Mouse (Mus musculus) left cerebral cortex, adult 8-10 months (tissue): Measurements from ENCODE around the gene Nup210. TPM values are rescaled to one million over a fixed set of nuclear protein-coding genes. Genes with fewer than 3 reads are reported as not detected.
"Not testable (repeated sequence)": the region's sequence is repeated elsewhere in the genome, so short reads cannot be mapped to it uniquely, and the experiment has no call there.

ENCODE experiments used
- DNase-seq, 2 experiments: peaks; one replicate each; pipeline ENCODE4 v3.0.0; 2022; ENCODE audit warnings: low spot score in 2 of 2
- total RNA-seq, 4 experiments: library from RNA; stranded (reverse); gene quantifications; 2 replicates each; pipeline ENCODE4 v1.2.4; 2022

Gene Nup210
- total RNA-seq, 4 experiments from 2014 or later: 24.6 to 28.2 (median 26.7) TPM

GRCm38 (mm10) chr6:91105400-91106129 lies 11.1 kb downstream of the Nup210 start:
- no peak for DNase-seq

- DNase-seq: no peak
These were observed 11.7 kb downstream of the Nup210 start for GRCm38 (mm10) chr6:91104765-91105399.

- not testable (repeated sequence) for DNase-seq
These were observed 13.2 kb downstream of the Nup210 start for GRCm38 (mm10) chr6:91103421-91103820.

- DNase-seq: no peak
These were observed 16.0 kb downstream of the Nup210 start for GRCm38 (mm10) chr6:91100621-91101020.

GRCm38 (mm10) chr6:91097879-91098278 lies 18.8 kb downstream of the Nup210 start:
- DNase-seq: no peak

- DNase-seq: peak in 1 of 2 experiments; percentile 29
These were observed 21.5 kb downstream of the Nup210 start for GRCm38 (mm10) chr6:91095072-91095601.

- DNase-seq: no peak
These were observed 24.3 kb downstream of the Nup210 start for GRCm38 (mm10) chr6:91092216-91092899.

- no peak for DNase-seq
These were observed 31.3 kb downstream of the Nup210 start for GRCm38 (mm10) chr6:91085114-91085892.

- DNase-seq: no peak
These were observed 36.6 kb downstream of the Nup210 start for GRCm38 (mm10) chr6:91080033-91080432.

- DNase-seq: peak; percentile 42 to 92
These were observed 40.4 kb downstream of the Nup210 start for GRCm38 (mm10) chr6:91076249-91076648.

- no peak for DNase-seq
These were observed 48.1 kb downstream of the Nup210 start for GRCm38 (mm10) chr6:91068511-91068910.

GRCm38 (mm10) chr6:91067048-91067447 lies 49.6 kb downstream of the Nup210 start:
- DNase-seq: no peak

- DNase-seq: no peak
These were observed 55.3 kb downstream of the Nup210 start for GRCm38 (mm10) chr6:91061296-91061695.

GRCm38 (mm10) chr6:91059711-91060110 lies 56.9 kb downstream of the Nup210 start:
- no peak for DNase-seq

- no peak for DNase-seq
These were observed 58.6 kb downstream of the Nup210 start for GRCm38 (mm10) chr6:91057989-91058388.

- peak in 1 of 2 experiments; percentile 46 for DNase-seq
These were observed 60.3 kb downstream of the Nup210 start for GRCm38 (mm10) chr6:91056348-91056747.

- DNase-seq: no peak
These were observed 64.1 kb downstream of the Nup210 start for GRCm38 (mm10) chr6:91052572-91052971.

GRCm38 (mm10) chr6:91048019-91048418 lies 68.6 kb downstream of the Nup210 start:
- DNase-seq: no peak

GRCm38 (mm10) chr6:91047434-91047833 lies 69.2 kb downstream of the Nup210 start:
- DNase-seq: no peak

GRCm38 (mm10) chr6:91046184-91046583 lies 70.4 kb downstream of the Nup210 start:
- no peak for DNase-seq

- DNase-seq: no peak
These were observed 71.8 kb downstream of the Nup210 start for GRCm38 (mm10) chr6:91044628-91045331.
